Mouse (Mus musculus) myocyte (in vitro differentiated cells): ENCODE data around the gene Socs1.

Experiments
- CEBPB ChIP-seq: IDR thresholded peaks from 2 replicates; pipeline ENCODE4 v1.6.1; 2011; ENCODE audit warnings: mild to moderate bottlenecking, moderate library complexity; ENCODE audit not compliant: poor library complexity, insufficient read depth, severe bottlenecking
- E2F4 ChIP-seq: IDR thresholded peaks from one replicate; pipeline ENCODE4 v1.6.1; 2011; ENCODE audit warnings: mild to moderate bottlenecking, control low read depth, moderate library complexity; ENCODE audit not compliant: insufficient read depth
- MAX ChIP-seq: IDR thresholded peaks from one replicate; pipeline ENCODE4 v1.6.1; 2011; ENCODE audit warnings: low read depth, mild to moderate bottlenecking, control low read depth
- MYOD1 ChIP-seq, 3 experiments: IDR thresholded peaks; one replicate each; pipeline ENCODE4 v1.6.1; 2011; ENCODE audit warnings: control low read depth in 2 of 3, low read depth in 2 of 3, mild to moderate bottlenecking in 2 of 3, moderate library complexity in 1 of 3; ENCODE audit not compliant: insufficient read length in 2 of 3, control insufficient read depth in 1 of 3
- MYOG ChIP-seq, 3 experiments: IDR thresholded peaks; one replicate each; pipeline ENCODE4 v1.6.1; 2011; ENCODE audit warnings: control low read depth in 2 of 3, low read depth in 2 of 3, mild to moderate bottlenecking in 2 of 3; ENCODE audit not compliant: insufficient read length in 2 of 3, control insufficient read depth in 1 of 3, insufficient read depth in 1 of 3
- POLR2A ChIP-seq: IDR thresholded peaks from one replicate; pipeline ENCODE4 v1.6.1; 2011; ENCODE audit warnings: low read depth, mild to moderate bottlenecking, control low read depth, moderate library complexity; ENCODE audit not compliant: insufficient read length
- POLR2AphosphoS2 ChIP-seq: IDR thresholded peaks from one replicate; pipeline ENCODE4 v1.6.1; 2011; ENCODE audit warnings: low read depth, control low read depth; ENCODE audit not compliant: insufficient read length
- REST ChIP-seq: IDR thresholded peaks from one replicate; pipeline ENCODE4 v1.6.1; 2011; ENCODE audit warnings: mild to moderate bottlenecking, control low read depth, moderate library complexity; ENCODE audit not compliant: insufficient read depth, insufficient read length
- SRF ChIP-seq: IDR thresholded peaks from one replicate; pipeline ENCODE4 v1.6.1; 2011; ENCODE audit warnings: low read depth; ENCODE audit not compliant: control insufficient read depth, insufficient read length
- TCF12 ChIP-seq: IDR thresholded peaks from one replicate; pipeline ENCODE4 v1.6.1; 2011; ENCODE audit warnings: mild to moderate bottlenecking, control low read depth; ENCODE audit not compliant: poor library complexity, insufficient read depth, severe bottlenecking
- TCF3 ChIP-seq: IDR thresholded peaks from one replicate; pipeline ENCODE4 v1.6.1; 2011; ENCODE audit warnings: low read depth, control low read depth; ENCODE audit not compliant: insufficient read length
- USF1 ChIP-seq: IDR thresholded peaks from one replicate; pipeline ENCODE4 v1.6.1; 2011; ENCODE audit warnings: low read depth, mild to moderate bottlenecking, control low read depth, moderate library complexity

DNA sequence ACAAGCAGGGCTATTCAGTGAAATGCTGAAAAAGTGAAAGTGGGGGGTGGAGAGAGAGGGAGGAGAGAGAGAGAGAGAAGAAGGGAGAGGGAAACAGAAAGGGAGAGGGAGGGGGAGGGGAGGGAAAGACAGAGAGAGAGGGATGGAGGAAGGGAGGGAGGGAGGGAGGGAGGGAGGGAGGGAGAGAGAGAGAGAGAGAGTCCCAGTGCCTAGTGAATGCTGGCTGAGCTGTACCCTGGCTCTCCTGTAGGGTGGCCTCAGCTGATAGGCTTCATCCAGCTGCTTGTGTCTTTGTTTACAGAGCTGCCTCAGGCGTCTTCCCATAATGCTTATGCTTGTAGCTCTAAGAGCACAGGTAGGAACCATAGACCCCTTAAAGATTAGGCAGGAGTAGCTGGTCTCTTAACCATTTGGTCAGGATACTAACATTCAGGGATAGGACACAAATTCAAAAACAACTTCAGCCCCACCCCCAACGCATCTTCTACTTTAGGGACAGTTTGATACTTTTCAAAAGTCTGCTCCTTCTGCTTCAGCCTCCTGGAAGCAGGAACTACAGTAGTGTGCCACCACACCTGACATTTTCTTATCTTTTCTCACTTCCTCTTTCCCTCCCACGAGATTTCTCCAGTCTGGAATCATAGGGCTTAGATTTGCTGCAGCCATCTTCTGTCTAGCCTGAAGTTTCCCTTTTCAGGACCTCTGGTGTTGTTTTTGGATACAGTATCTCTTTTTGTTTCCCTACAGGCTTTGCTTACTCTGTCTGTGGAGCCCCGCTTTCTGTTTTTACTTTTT lies 14.6 kb downstream of the Socs1 start:
- no peak for TF ChIP-seq POLR2A
- TF ChIP-seq E2F4, result no peak
- TF ChIP-seq USF1, result no peak
- TF ChIP-seq TCF12, result no peak
- TF ChIP-seq MAX, result no peak
- no peak for TF ChIP-seq REST
- TF ChIP-seq POLR2AphosphoS2, result no peak
- no peak for TF ChIP-seq MYOG (IDR thresholded peaks at IDR 0.05; ENCODE audit: control insufficient read depth in 1 of 3, insufficient read depth in 1 of 3, insufficient read length in 2 of 3, low read depth in 2 of 3)
- TF ChIP-seq CEBPB, result no peak
- TF ChIP-seq MYOD1 (IDR thresholded peaks at IDR 0.05; ENCODE audit: control insufficient read depth in 1 of 3, insufficient read length in 2 of 3, low read depth in 2 of 3), result no peak
- TF ChIP-seq TCF3, result no peak
- no peak for TF ChIP-seq SRF
